Mouse (Mus musculus) CH12.LX (cell line): ENCODE results near the gene Unc5cl. TPM values are rescaled to one million over a fixed set of nuclear protein-coding genes. Genes with fewer than 3 reads are reported as not detected.

Experiments used
- DNase-seq: peaks from one replicate; pipeline ENCODE4 v3.0.0-alpha.2; 2013; ENCODE audit errors: extremely low read depth
- H3K27ac ChIP-seq: 2 replicates; pipeline ENCODE4 v1.5.1; 2012; ENCODE audit warnings: low read depth, mild to moderate bottlenecking, control low read depth, moderate library complexity; ENCODE audit not compliant: insufficient read depth
- H3K27me3 ChIP-seq: replicated peaks from 2 replicates; pipeline ENCODE3; 2012; ENCODE audit warnings: inconsistent platforms
- H3K36me3 ChIP-seq, 2 experiments: replicated peaks in 1 of 2; 2 replicates each; pipeline versions ENCODE3 to v1.6.1; 2012; ENCODE audit warnings: inconsistent platforms in 1 of 2, low read length in 1 of 2, mild to moderate bottlenecking in 1 of 2, mixed read lengths in 1 of 2, moderate library complexity in 1 of 2; ENCODE audit not compliant: control insufficient read depth in 1 of 2, insufficient read depth in 1 of 2
- H3K4me1 ChIP-seq, 2 experiments: 2 replicates each; pipeline ENCODE4 v1.6.1; 2012; ENCODE audit warnings: inconsistent platforms in 1 of 2, moderate library complexity in 1 of 2; ENCODE audit not compliant: insufficient read depth in 2 of 2, control insufficient read depth in 1 of 2
- H3K4me2 ChIP-seq: 2 replicates; pipeline ENCODE4 v1.6.1; 2012; ENCODE audit warnings: low read depth, mild to moderate bottlenecking, control low read depth; ENCODE audit not compliant: poor library complexity, insufficient read depth, severe bottlenecking
- H3K4me3 ChIP-seq, 3 experiments: fragments of 150-350 bp in 1 of 3; sonication (generic) in 1 of 3; replicated peaks in 1 of 3; 2 replicates each; pipeline versions ENCODE3 to v1.5.1; 2011 to 2012; ENCODE audit warnings: low read depth in 2 of 3, low read length in 2 of 3, mild to moderate bottlenecking in 2 of 3, moderate library complexity in 2 of 3, control low read depth in 1 of 3, improper control_type of control experiment in 1 of 3, inconsistent platforms in 1 of 3, mixed read lengths in 1 of 3; ENCODE audit not compliant: poor library complexity in 1 of 3
- H3K79me2 ChIP-seq: replicated peaks from 2 replicates; pipeline ENCODE4 v1.6.1; 2012; ENCODE audit warnings: mild to moderate bottlenecking, moderate library complexity; ENCODE audit not compliant: control insufficient read depth, poor library complexity, insufficient read depth, severe bottlenecking; ENCODE audit errors: extremely low read depth
- H3K9ac ChIP-seq: 2 replicates; pipeline ENCODE4 v1.6.1; 2012; ENCODE audit warnings: low read depth, mild to moderate bottlenecking, control low read depth, moderate library complexity; ENCODE audit not compliant: insufficient read depth
- H3K9me3 ChIP-seq: replicated peaks from 2 replicates; pipeline ENCODE3; 2012; ENCODE audit warnings: low read length, inconsistent platforms, mixed read lengths
- CHD2 ChIP-seq: IDR thresholded peaks from 2 replicates; pipeline ENCODE4 v1.6.1; 2011; ENCODE audit warnings: low read length, improper control_type of control experiment
- HCFC1 ChIP-seq: IDR thresholded peaks from 2 replicates; pipeline ENCODE4 v1.6.1; 2012; ENCODE audit warnings: low read depth, mild to moderate bottlenecking, inconsistent platforms, low read length, improper control_type of control experiment
- IRF4 ChIP-seq: IDR thresholded peaks from 2 replicates; pipeline ENCODE4 v1.6.1; 2014; ENCODE audit warnings: low read depth, mild to moderate bottlenecking, inconsistent platforms, low read length, improper control_type of control experiment
- JUN ChIP-seq: IDR thresholded peaks from 2 replicates; pipeline ENCODE4 v1.6.1; 2011; ENCODE audit warnings: low read depth, mild to moderate bottlenecking, low read length, improper control_type of control experiment, moderate library complexity; ENCODE audit not compliant: insufficient read depth
- MAX ChIP-seq: IDR thresholded peaks from 2 replicates; pipeline ENCODE4 v1.6.1; 2011; ENCODE audit warnings: low read length, improper control_type of control experiment
- MEF2A ChIP-seq: IDR thresholded peaks from 2 replicates; pipeline ENCODE4 v1.6.1; 2014; ENCODE audit warnings: low read depth, mild to moderate bottlenecking, inconsistent platforms, low read length, improper control_type of control experiment, borderline replicate concordance
- MXI1 ChIP-seq: IDR thresholded peaks from 2 replicates; pipeline ENCODE4 v1.6.1; 2011; ENCODE audit warnings: mild to moderate bottlenecking, low read depth, low read length, improper control_type of control experiment
- NELFE ChIP-seq: IDR thresholded peaks from 2 replicates; pipeline ENCODE4 v1.6.1; 2011; ENCODE audit warnings: low read depth, low read length, improper control_type of control experiment
- NRF1 ChIP-seq: IDR thresholded peaks from 2 replicates; pipeline ENCODE4 v1.6.1; 2014; ENCODE audit warnings: low read depth, mild to moderate bottlenecking, inconsistent platforms, low read length, improper control_type of control experiment, moderate library complexity
- POLR2AphosphoS2 ChIP-seq: IDR thresholded peaks from 2 replicates; pipeline ENCODE4 v1.6.1; 2011; ENCODE audit warnings: low read depth, low read length, improper control_type of control experiment
- RAD21 ChIP-seq: IDR thresholded peaks from 2 replicates; pipeline ENCODE4 v1.6.1; 2011; ENCODE audit warnings: low read depth, mild to moderate bottlenecking, low read length, improper control_type of control experiment, moderate library complexity
- UBTF ChIP-seq: IDR thresholded peaks from 2 replicates; pipeline ENCODE4 v1.6.1; 2012; ENCODE audit warnings: low read depth, mild to moderate bottlenecking, inconsistent platforms, low read length, improper control_type of control experiment, moderate library complexity
- ZC3H11A ChIP-seq: IDR thresholded peaks from 2 replicates; pipeline ENCODE4 v1.6.1; 2012; ENCODE audit warnings: low read depth, mild to moderate bottlenecking, inconsistent platforms, low read length, improper control_type of control experiment
- ZNF384 ChIP-seq: IDR thresholded peaks from 2 replicates; pipeline ENCODE4 v1.6.1; 2012; ENCODE audit warnings: low read depth, low read length, improper control_type of control experiment, inconsistent platforms
- dilution Hi-C: fragments of 300-500 bp; cut with MboI; formaldehyde crosslinking; loops from 2 replicates; pipeline ENCODE4 v1.14.3; 2020; ENCODE audit warnings: low sequenced_read_pairs; ENCODE audit not compliant: extremely low pct_unique_long_range_greater_than_20kb, extremely low pct_ligation_motif_present
- in situ Hi-C: fragments of 300-500 bp; cut with MboI; formaldehyde crosslinking; loops from 3 replicates; pipeline ENCODE4 v1.14.3; 2019; ENCODE audit warnings: low sequenced_read_pairs, low pct_ligation_motif_present, low pct_unique_long_range_greater_than_20kb, mixed read lengths
- polyA plus RNA-seq: library from polyadenylated mRNA; unstranded; fragments of >175 nt; gene quantifications from 2 replicates; pipeline ENCODE4 v1.2.1, GENCODE M21; 2012; ENCODE audit warnings: low read depth; ENCODE audit not compliant: insufficient read length
- total RNA-seq, 2 experiments: library from RNA; depleted of rRNA; stranded (reverse); fragments of 300-350 nt in 1 of 2; fragments of >200 nt in 1 of 2; gene quantifications; 2 replicates each; pipeline ENCODE4 v1.2.3; 2012 to 2014

Unc5cl gene
- total and polyA plus RNA-seq, 3 experiments, result 0.09 to 0.21 TPM; not detected in 1

DNA sequence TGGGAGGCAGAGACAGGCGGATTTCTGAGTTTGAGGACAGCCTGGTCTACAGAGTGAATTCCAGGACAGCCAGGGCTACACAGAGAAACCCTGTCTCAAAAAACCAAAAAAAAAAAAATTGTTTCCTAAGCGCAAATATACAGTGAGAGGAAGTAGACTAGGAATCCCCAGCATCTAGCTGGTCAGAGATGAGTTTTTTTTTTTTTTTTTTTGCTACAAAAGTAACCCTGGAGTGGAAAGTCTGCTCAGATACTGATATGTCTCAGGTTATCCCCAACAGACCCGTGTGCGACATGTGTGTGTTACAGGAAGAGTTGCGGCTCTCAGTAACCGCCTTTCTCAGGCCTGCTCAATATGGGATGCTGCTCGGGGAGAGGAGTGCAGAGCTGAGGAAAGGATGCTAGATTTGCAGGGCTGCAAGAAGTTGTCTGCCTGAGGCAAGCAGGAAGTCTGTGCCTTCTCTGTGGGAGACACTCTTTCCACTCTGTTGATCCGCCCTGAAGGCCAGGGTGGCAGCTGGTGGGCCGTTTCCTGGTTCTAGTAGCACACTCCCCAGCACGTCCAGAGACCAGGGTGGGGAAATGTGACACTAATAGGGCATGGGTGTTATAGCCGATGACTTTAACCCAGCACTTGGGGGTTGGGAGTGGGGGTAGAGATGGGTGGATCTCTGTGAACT lies 26.7 kb upstream of the Unc5cl start:
- no peaks in the 10 kb centered on the region for H3K79me2 ChIP-seq
- H3K9ac ChIP-seq, result no peak overlapping the region
- no peak for DNase-seq
- H3K36me3 ChIP-seq, result peaks cover 0 to 3% of the 10 kb centered on the region in 2 experiments
- H3K4me2 ChIP-seq, result no peak overlapping the region
- H3K27ac ChIP-seq, result no peak overlapping the region
- H3K27me3 ChIP-seq, result no peaks in the 10 kb centered on the region
- in situ Hi-C loops, result no loop called here
- H3K4me1 ChIP-seq, result peaks cover 0 to 38% of the 10 kb centered on the region in 2 experiments; a peak in 3 of 4 replicates
- TF ChIP-seq ZNF384, result peak; percentile 62
- TF ChIP-seq CHD2, result no peak
- no peaks in the 10 kb centered on the region for H3K9me3 ChIP-seq
- dilution Hi-C loops, result no loop called here
- H3K4me3 ChIP-seq, result no peak overlapping the region

- Histone ChIP-seq H3K27ac (no peak overlapping the region), H3K9ac (no peak overlapping the region), H3K36me3 (no peaks in the 10 kb centered on the region), H3K4me1 (peaks cover 0 to 34% of the 10 kb centered on the region in 2 experiments; a peak in 2 of 4 replicates), H3K9me3 (no peaks in the 10 kb centered on the region), H3K4me2 (no peak overlapping the region), H3K27me3 (no peaks in the 10 kb centered on the region), H3K4me3 (no peak overlapping the region), H3K79me2 (no peaks in the 10 kb centered on the region)
- dilution Hi-C loops, result no loop called here
- TF ChIP-seq POLR2AphosphoS2 (no peak), UBTF (no peak), HCFC1 (no peak), JUN (no peak), ZC3H11A (no peak), NELFE (no peak), IRF4 (no peak), RAD21 (no peak), NRF1 (no peak), MAX (no peak), MXI1 (no peak), MEF2A (no peak)
- no peak for DNase-seq
- in situ Hi-C loops, result no loop called here
Observed at GRCm38 (mm10) chr17:48430394-48430793, 24.3 kb upstream of the Unc5cl start.
